Comparison of ENCODE assay signal across 20 mouse cellular contexts in the genomic region with DNA sequence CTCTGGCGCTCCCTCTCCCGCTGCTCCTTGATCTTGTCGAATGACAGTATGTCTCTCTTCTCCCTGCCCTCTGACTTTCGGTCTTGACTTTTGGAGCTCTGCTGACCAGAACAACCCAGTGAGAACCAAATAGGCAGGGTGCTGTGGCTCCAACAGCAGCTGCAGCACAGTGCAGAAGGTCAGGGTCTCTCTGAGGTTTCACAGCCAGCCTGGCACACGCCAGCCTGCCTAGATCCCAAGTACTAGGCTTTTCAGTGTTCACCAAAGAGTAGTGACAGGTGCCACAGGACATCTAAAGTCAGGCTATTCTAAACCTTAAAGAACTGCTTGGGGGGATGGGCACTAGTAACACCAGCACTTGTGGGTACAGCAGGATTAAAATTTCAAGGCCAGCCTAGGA. TPM values are rescaled to one million over a fixed set of nuclear protein-coding genes. Genes with fewer than 3 reads are reported as not detected.
DNase-seq lines count a peak whose midpoint lies in the region; TF ChIP-seq lines count a peak whose summit lies in the region.
"Had no signal": no experiment of that assay in that cellular context is flagged by ENCODE, and none has a peak within 500 bp of the region (broad histone marks: within the 10 kb centered on the region; RNA-seq: fewer than 3 reads in every experiment).

No protein-coding gene starts in this region.

- peak overlapping the region; percentile 37; the same call in 1 of the 2 replicates for H3K4me3 ChIP-seq in E14TG2a.4 (replicated peaks; ENCODE audit: low read length)
- H3K4me3 ChIP-seq: embryonic facial prominence, embryonic 13.5 days; embryonic facial prominence, embryonic 15.5 days; erythroblast, embryonic 14.5 days; forebrain, embryonic 10.5 days; forebrain, embryonic 12.5 days had no signal

- H3K4me1 ChIP-seq in E14TG2a.4 (replicated peaks; ENCODE audit: low read depth, low read length): peaks cover 39% of the 10 kb centered on the region
- H3K4me1 ChIP-seq: embryonic facial prominence, embryonic 13.5 days; embryonic facial prominence, embryonic 15.5 days; forebrain, embryonic 10.5 days; forebrain, embryonic 12.5 days had no signal

- peak; percentile 62 to 64 for DNase-seq in adrenal gland, adult (ENCODE audit: inconsistent age in 2 of 2, low spot score in 1 of 2)
- no peak for DNase-seq in adrenal gland, postnatal 4 days (ENCODE audit: low spot score in 2 of 2)
- peak; percentile 37 for DNase-seq in adrenal gland, postnatal 14 days
- no peak for DNase-seq in adrenal gland, adult 18-20 months (ENCODE audit: low spot score in 2 of 2)
- DNase-seq: adrenal gland, adult 8-10 months; B cell, adult 2 months; cerebellum, adult 11 months; cerebellum, adult 18-20 months; cerebellum, adult 8-10 months; cerebellum, adult 9-11 months; cerebellum, postnatal 36 days; embryo, embryonic 11 days had no signal

- TF ChIP-seq CTCF in E14TG2a.4 (conservative IDR thresholded peaks at IDR 0.05; ENCODE audit: low read length): no peak

- peaks cover 100% of the 10 kb centered on the region for H3K36me3 ChIP-seq in E14TG2a.4 (ENCODE audit: insufficient read depth, low read length)

- no peaks in the 10 kb centered on the region for H3K27me3 ChIP-seq in E14TG2a.4 (ENCODE audit: insufficient read depth, low read length)
- H3K27me3 ChIP-seq: CH12.LX; embryonic facial prominence, embryonic 13.5 days; embryonic facial prominence, embryonic 15.5 days; forebrain, embryonic 12.5 days had no signal

- H3K9me3 ChIP-seq in E14TG2a.4 (ENCODE audit: low read length): no peaks in the 10 kb centered on the region
- H3K9me3 ChIP-seq: embryonic facial prominence, embryonic 13.5 days; embryonic facial prominence, embryonic 15.5 days; forebrain, embryonic 10.5 days; forebrain, embryonic 12.5 days had no signal

RNA-seq across cellular contexts. Expression of gene Gm20219, which starts 12.7 kb away (rescaled TPM):
- 1 to 10 TPM; 1.4 to 1.9 TPM for total RNA-seq in adrenal gland, postnatal 4 days (2021)
- total RNA-seq in adrenal gland, postnatal 14 days (2021): 0.70 and 1.3 TPM in 2 replicates
- total RNA-seq in adrenal gland, adult 18-20 months (2021): 1 to 10 TPM in 1 of 2 experiments, under 1 TPM in 1; 0.86 to 1.0 TPM
- total RNA-seq: common myeloid progenitor, adult 5-6 weeks had no signal

RNA-seq across cellular contexts. Expression of gene Safb2, which starts 17.5 kb away (rescaled TPM):
- 100 to 1,000 TPM; 153 to 170 TPM for total RNA-seq in adrenal gland, postnatal 4 days (2021)
- 112 and 141 TPM in 2 replicates for total RNA-seq in adrenal gland, postnatal 14 days (2021)
- 100 to 1,000 TPM; 117 to 153 TPM for total RNA-seq in adrenal gland, adult 18-20 months (2021)

RNA-seq across cellular contexts. Expression of gene Safb, which starts 17.7 kb away (rescaled TPM):
- 100 to 1,000 TPM; 168 to 177 TPM for total RNA-seq in adrenal gland, postnatal 4 days (2021)
- 104 and 121 TPM in 2 replicates for total RNA-seq in adrenal gland, postnatal 14 days (2021)
- total RNA-seq in adrenal gland, adult 18-20 months (2021): 100 to 1,000 TPM; 108 to 136 TPM

RNA-seq across cellular contexts. Expression of gene 2410015M20Rik, which starts 42.7 kb away (rescaled TPM):
- total RNA-seq in adrenal gland, postnatal 4 days (2021): 100 to 1,000 TPM; 294 to 338 TPM
- 450 and 452 TPM in 2 replicates for total RNA-seq in adrenal gland, postnatal 14 days (2021)
- 100 to 1,000 TPM; 360 to 384 TPM for total RNA-seq in adrenal gland, adult 18-20 months (2021)

RNA-seq across cellular contexts. Expression of gene Rpl36, which starts 46.3 kb away (rescaled TPM):
- total RNA-seq in adrenal gland, postnatal 4 days (2021): 1,000 to 10,000 TPM; 1,222 to 1,358 TPM
- total RNA-seq in adrenal gland, postnatal 14 days (2021): 845 and 964 TPM in 2 replicates
- 100 to 1,000 TPM; 765 to 908 TPM for total RNA-seq in adrenal gland, adult 18-20 months (2021)

Comparison
In these comparisons a context has a peak if more than half of its experiments do, and no peak if none do; other contexts are left out.
1. DNase-seq: peak in adrenal gland, adult (2 of 2) and adrenal gland, postnatal 14 days (single experiment); none in adrenal gland, postnatal 4 days (0 of 2) and adrenal gland, adult 18-20 months (0 of 2).